Comparison of ENCODE assay signal across 30 mouse cellular contexts in the genomic region with DNA sequence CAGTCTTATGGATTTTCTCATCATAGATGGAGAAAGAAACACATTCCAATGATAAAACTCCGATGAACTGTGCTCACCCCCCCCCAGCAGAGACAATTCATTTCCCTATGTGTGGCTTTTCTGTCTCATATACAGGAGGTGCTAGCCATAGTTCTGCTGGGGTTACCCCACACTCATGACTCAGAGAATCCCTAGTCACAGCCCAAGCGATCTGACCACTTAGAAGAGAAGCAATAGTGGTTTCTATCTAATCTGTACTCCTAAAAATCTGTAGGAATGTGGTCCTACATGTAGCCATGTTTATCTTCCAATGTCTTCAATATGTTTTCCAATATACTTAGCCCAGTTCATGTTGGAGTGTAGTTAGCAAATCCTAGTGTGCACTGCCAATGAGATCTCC.
"Had no signal": no experiment of that assay in that cellular context is flagged by ENCODE, and none has a peak within 500 bp of the region (broad histone marks: within the 10 kb centered on the region; RNA-seq: fewer than 3 reads in every experiment).

No protein-coding gene starts in this region.

- H3K4me2 ChIP-seq: limb, embryonic 12.5 days; limb, embryonic 13.5 days; limb, embryonic 15.5 days; liver, embryonic 11.5 days; liver, embryonic 12.5 days; liver, embryonic 13.5 days; liver, embryonic 15.5 days; lung, embryonic 14.5 days; lung, embryonic 15.5 days; midbrain, embryonic 11.5 days; midbrain, embryonic 12.5 days; midbrain, embryonic 13.5 days; midbrain, embryonic 15.5 days had no signal

- H3K27ac ChIP-seq: left cerebral cortex, adult 2 months; limb, embryonic 10.5 days; limb, embryonic 12.5 days; limb, embryonic 13.5 days; limb, embryonic 15.5 days; liver, embryonic 12.5 days; liver, embryonic 13.5 days; liver, embryonic 14.5 days; liver, embryonic 15.5 days; lung, embryonic 15.5 days; macrophage; midbrain, embryonic 10.5 days; midbrain, embryonic 12.5 days; midbrain, embryonic 13.5 days; midbrain, embryonic 15.5 days had no signal

- H3K36me3 ChIP-seq: limb, embryonic 10.5 days; limb, embryonic 12.5 days; limb, embryonic 13.5 days; limb, embryonic 15.5 days; liver, embryonic 12.5 days; liver, embryonic 13.5 days; liver, embryonic 15.5 days; lung, embryonic 15.5 days; midbrain, embryonic 10.5 days; midbrain, embryonic 12.5 days; midbrain, embryonic 13.5 days; midbrain, embryonic 15.5 days had no signal

- H3K9ac ChIP-seq: limb, embryonic 12.5 days; limb, embryonic 13.5 days; limb, embryonic 15.5 days; liver, embryonic 12.5 days; liver, embryonic 13.5 days; liver, embryonic 14.5 days; liver, embryonic 15.5 days; liver, postnatal 0 days; lung, embryonic 14.5 days; lung, embryonic 15.5 days; midbrain, embryonic 12.5 days; midbrain, embryonic 13.5 days; midbrain, embryonic 15.5 days had no signal

- H3K27me3 ChIP-seq: limb, embryonic 12.5 days; limb, embryonic 13.5 days; limb, embryonic 15.5 days; liver, embryonic 12.5 days; liver, embryonic 13.5 days; liver, embryonic 15.5 days; lung, embryonic 15.5 days; megakaryocyte, embryonic 14.5 days; midbrain, embryonic 12.5 days; midbrain, embryonic 13.5 days; midbrain, embryonic 15.5 days had no signal

- H3K9me3 ChIP-seq: limb, embryonic 10.5 days; limb, embryonic 12.5 days; liver, embryonic 12.5 days; liver, embryonic 13.5 days; liver, embryonic 15.5 days; lung, embryonic 15.5 days; megakaryocyte, embryonic 14.5 days; midbrain, embryonic 10.5 days; midbrain, embryonic 12.5 days; midbrain, embryonic 13.5 days; midbrain, embryonic 15.5 days had no signal

- H3K4me3 ChIP-seq: left cerebral cortex, adult 2 months; limb, embryonic 10.5 days; limb, embryonic 12.5 days; limb, embryonic 13.5 days; limb, embryonic 15.5 days; liver, embryonic 12.5 days; liver, embryonic 13.5 days; liver, embryonic 15.5 days; lung, embryonic 15.5 days; megakaryocyte, embryonic 14.5 days; midbrain, embryonic 10.5 days; midbrain, embryonic 12.5 days; midbrain, embryonic 13.5 days; midbrain, embryonic 15.5 days; myocyte had no signal

- H3K4me1 ChIP-seq: limb, embryonic 10.5 days; limb, embryonic 12.5 days; limb, embryonic 13.5 days; limb, embryonic 15.5 days; liver, embryonic 12.5 days; liver, embryonic 13.5 days; liver, embryonic 15.5 days; lung, embryonic 15.5 days; megakaryocyte, embryonic 14.5 days; midbrain, embryonic 10.5 days; midbrain, embryonic 12.5 days; midbrain, embryonic 13.5 days; midbrain, embryonic 15.5 days had no signal

- DNase-seq: left cerebral cortex, postnatal 4 days; liver; liver, embryonic 13.5 days; liver, postnatal 0 days; lung, adult 18-20 months; lung, adult 2 months; lung, embryonic 14.5 days; lung, postnatal 10 days; lung, postnatal 14 days; lung, postnatal 36 days; lung, postnatal 4 days; midbrain, embryonic 14.5 days had no signal
